Mouse (Mus musculus): Measurements from ENCODE around the gene Lrriq3.

Lrriq3 gene

GRCm38 (mm10) chr3:155093116-155093956 lies at the start of gene Lrriq3, which contains the start of gene Fpgt:
Gene Lrriq3, plus strand, starts transcription at chr3:155093434.
Gene Fpgt, minus strand, starts transcription at chr3:155093403.
- in situ Hi-C loops (cut with MboI; ENCODE audit: unreplicated experiment in 2 of 2): loop anchor here (10.0 to 25.0 kb wide), 3 partner anchors 499 to 1181 kb away; partner anchors contain the start of genes Acadm (in 1 of the 2), Cryz (in 1 of the 2), Msh4 (in 1 of the 2) and Rabggtb (in 1 of the 2)

- in situ Hi-C loops (cut with MboI; ENCODE audit: unreplicated experiment in 2 of 2): no loop called here
Measured at GRCm38 (mm10) chr3:155052021-155052420, 41.2 kb upstream of the Lrriq3 start.

GRCm38 (mm10) chr3:155053189-155053588 lies 40.0 kb upstream of the Lrriq3 start:
- in situ Hi-C loops (cut with MboI; ENCODE audit: unreplicated experiment in 2 of 2): no loop called here

- in situ Hi-C loops (cut with MboI; ENCODE audit: unreplicated experiment in 2 of 2): no loop called here
Measured at GRCm38 (mm10) chr3:155055231-155055916, 37.9 kb upstream of the Lrriq3 start, which contains the start of gene Tnni3k. Gene Tnni3k, minus strand, starts transcription at chr3:155055407.

- in situ Hi-C loops (cut with MboI; ENCODE audit: unreplicated experiment in 2 of 2): no loop called here
Measured at GRCm38 (mm10) chr3:155056606-155057005, 36.6 kb upstream of the Lrriq3 start.

- in situ Hi-C loops (cut with MboI; ENCODE audit: unreplicated experiment in 2 of 2): no loop called here
Measured at GRCm38 (mm10) chr3:155057566-155057965, 35.7 kb upstream of the Lrriq3 start.

GRCm38 (mm10) chr3:155058800-155059448 lies 34.3 kb upstream of the Lrriq3 start:
- in situ Hi-C loops (cut with MboI; ENCODE audit: unreplicated experiment in 2 of 2): no loop called here

GRCm38 (mm10) chr3:155059449-155059822 lies 33.8 kb upstream of the Lrriq3 start:
- in situ Hi-C loops (cut with MboI; ENCODE audit: unreplicated experiment in 2 of 2): no loop called here

GRCm38 (mm10) chr3:155077908-155078307 lies 15.3 kb upstream of the Lrriq3 start:
- in situ Hi-C loops (cut with MboI; ENCODE audit: unreplicated experiment in 2 of 2): loop anchor here (25.0 kb wide), 2 partner anchors 1141 to 1166 kb away; partner anchors contain the start of genes Acadm (in 1 of the 2), Msh4 (in 1 of the 2) and Rabggtb (in 1 of the 2)

GRCm38 (mm10) chr3:155092081-155092480 lies 1.2 kb upstream of the Lrriq3 start:
- in situ Hi-C loops (cut with MboI; ENCODE audit: unreplicated experiment in 2 of 2): loop anchor here (10.0 to 25.0 kb wide), 3 partner anchors 497 to 1180 kb away; partner anchors contain the start of genes Acadm (in 1 of the 2), Cryz (in 1 of the 2), Msh4 (in 1 of the 2) and Rabggtb (in 1 of the 2)

- in situ Hi-C loops (cut with MboI; ENCODE audit: unreplicated experiment in 2 of 2): loop anchor here (10.0 to 25.0 kb wide), 3 partner anchors 504 to 1187 kb away; partner anchors contain the start of genes Acadm (in 1 of the 2), Cryz (in 1 of the 2), Msh4 (in 1 of the 2) and Rabggtb (in 1 of the 2)
Measured at GRCm38 (mm10) chr3:155099266-155099665, 6.0 kb downstream of the Lrriq3 start.

GRCm38 (mm10) chr3:155105957-155106356 lies 12.7 kb downstream of the Lrriq3 start:
- in situ Hi-C loops (cut with MboI; ENCODE audit: unreplicated experiment in 2 of 2): no loop called here

GRCm38 (mm10) chr3:155137737-155138136 lies 44.5 kb downstream of the Lrriq3 start:
- in situ Hi-C loops (cut with MboI; ENCODE audit: unreplicated experiment in 2 of 2): no loop called here

GRCm38 (mm10) chr3:155141047-155141446 lies 47.8 kb downstream of the Lrriq3 start:
- in situ Hi-C loops (cut with MboI; ENCODE audit: unreplicated experiment in 2 of 2): no loop called here

- in situ Hi-C loops (cut with MboI; ENCODE audit: unreplicated experiment in 2 of 2): no loop called here
Measured at GRCm38 (mm10) chr3:155144368-155144767, 51.1 kb downstream of the Lrriq3 start.

GRCm38 (mm10) chr3:155161842-155162241 lies 68.6 kb downstream of the Lrriq3 start:
- in situ Hi-C loops (cut with MboI; ENCODE audit: unreplicated experiment in 2 of 2): no loop called here

GRCm38 (mm10) chr3:155180303-155180902 lies 87.2 kb downstream of the Lrriq3 start:
- in situ Hi-C loops (cut with MboI; ENCODE audit: unreplicated experiment in 2 of 2): no loop called here

- in situ Hi-C loops (cut with MboI; ENCODE audit: unreplicated experiment in 2 of 2): no loop called here
Measured at GRCm38 (mm10) chr3:155186456-155186855, 93.2 kb downstream of the Lrriq3 start.

- in situ Hi-C loops (cut with MboI; ENCODE audit: unreplicated experiment in 2 of 2): no loop called here
Measured at GRCm38 (mm10) chr3:155188857-155189256, 95.6 kb downstream of the Lrriq3 start.

- in situ Hi-C loops (cut with MboI; ENCODE audit: unreplicated experiment in 2 of 2): no loop called here
Measured at GRCm38 (mm10) chr3:155234919-155235318, 141.7 kb downstream of the Lrriq3 start.

Measured in v-Abl transformed pro-B cells (cell line).